Mouse (Mus musculus): ENCODE results near the gene Trim21.

DNA sequence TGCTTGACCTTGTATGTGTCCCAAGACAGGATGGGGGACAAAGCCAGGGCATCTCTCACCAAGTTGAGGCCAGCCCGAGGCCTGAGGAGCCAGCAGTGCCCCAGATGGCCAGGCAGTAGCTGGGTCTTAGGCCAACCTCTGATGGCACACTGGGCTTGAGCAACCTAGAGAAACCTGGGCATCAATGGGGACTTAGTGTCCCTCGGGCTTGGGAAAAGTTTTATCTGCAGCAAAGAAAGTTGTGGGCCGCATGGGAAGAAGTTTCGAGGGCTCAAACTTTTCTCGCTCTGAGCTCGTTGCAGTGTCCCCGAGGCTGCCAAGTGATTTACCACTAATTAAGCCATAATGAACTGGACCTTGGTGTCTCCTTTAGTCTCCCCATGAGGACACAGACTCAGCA is 55.6 kb downstream of the Trim21 start:
- no peak for TF ChIP-seq POLR2A (IDR thresholded peaks at IDR 0.05; ENCODE audit: control insufficient read depth, extremely low read depth, insufficient read depth, low read length, poor library complexity)
- TF ChIP-seq CTCF (IDR thresholded peaks at IDR 0.05; ENCODE audit: borderline replicate concordance, control insufficient read depth, extremely low read depth, insufficient read depth, low read length, poor library complexity): no peak
